Mouse (Mus musculus) adrenal gland, postnatal 36 days (tissue): ENCODE data around the gene Cables2. TPM values are rescaled to one million over a fixed set of nuclear protein-coding genes. Genes with fewer than 3 reads are reported as not detected.

ENCODE experiments used
- DNase-seq, 2 experiments: peaks; one replicate each; pipeline ENCODE4 v3.0.0; 2021; ENCODE audit warnings: mixed read lengths in 1 of 2
- total RNA-seq, 2 experiments: library from RNA; stranded (reverse); gene quantifications; 2 replicates each; pipeline ENCODE4 v1.2.3; 2021

Cables2 gene
- total RNA-seq, 2 experiments from 2014 or later: 14.0 to 14.2 TPM

DNA sequence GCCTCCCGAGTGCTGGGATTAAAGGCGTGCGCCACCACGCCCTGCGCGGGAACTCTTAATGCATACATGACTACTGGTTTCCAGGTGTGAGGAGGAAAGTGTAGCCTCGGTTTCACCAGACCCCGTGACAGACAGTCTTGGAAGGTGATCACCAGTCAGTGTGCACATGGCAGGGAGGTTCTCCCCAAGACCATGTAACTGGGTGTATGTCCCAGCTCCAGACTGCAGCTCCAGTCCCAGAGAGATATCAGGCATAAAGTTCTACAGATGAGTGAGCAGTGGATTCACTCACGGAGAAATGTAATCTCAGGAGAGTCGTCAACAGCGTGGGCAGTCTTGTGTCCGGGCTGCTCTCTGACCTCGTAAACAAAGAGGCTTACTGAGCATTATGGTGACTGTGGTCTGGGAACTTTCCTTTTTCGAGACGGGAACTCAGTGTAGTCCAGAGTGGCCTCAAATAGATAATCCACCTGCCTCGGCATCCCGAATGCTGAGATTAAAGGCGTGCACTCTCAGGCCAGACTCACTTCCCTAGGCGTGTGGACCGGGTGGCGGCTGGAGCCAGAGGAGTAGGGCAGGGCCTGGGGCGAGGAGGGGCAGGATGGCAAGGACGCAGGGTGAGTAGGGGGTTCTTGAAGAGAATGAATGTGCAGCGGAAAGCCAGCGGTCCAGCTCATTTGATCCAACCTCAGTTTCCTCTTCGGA lies 16.8 kb downstream of the Cables2 start:
- DNase-seq: no peak

DNA sequence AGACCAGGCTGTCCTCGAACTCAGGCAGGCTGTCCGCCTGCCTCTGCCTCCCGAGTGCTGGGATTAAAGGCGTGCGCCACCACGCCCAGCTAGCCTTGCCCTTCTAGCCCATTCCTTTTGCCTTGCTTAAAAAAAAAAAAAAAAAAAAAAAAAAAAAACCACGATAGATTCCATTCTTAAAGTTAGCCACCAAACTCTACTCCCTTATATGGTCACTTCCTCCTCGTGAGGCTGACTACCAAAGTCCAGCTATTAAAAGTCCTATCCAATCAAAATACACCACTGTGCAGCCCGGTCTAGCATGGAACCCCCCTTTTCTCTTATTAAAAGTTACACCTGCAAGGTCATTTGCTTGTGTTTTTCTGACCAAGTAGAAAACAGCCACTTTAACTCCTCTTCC lies 17.6 kb downstream of the Cables2 start:
- no peak for DNase-seq

DNA sequence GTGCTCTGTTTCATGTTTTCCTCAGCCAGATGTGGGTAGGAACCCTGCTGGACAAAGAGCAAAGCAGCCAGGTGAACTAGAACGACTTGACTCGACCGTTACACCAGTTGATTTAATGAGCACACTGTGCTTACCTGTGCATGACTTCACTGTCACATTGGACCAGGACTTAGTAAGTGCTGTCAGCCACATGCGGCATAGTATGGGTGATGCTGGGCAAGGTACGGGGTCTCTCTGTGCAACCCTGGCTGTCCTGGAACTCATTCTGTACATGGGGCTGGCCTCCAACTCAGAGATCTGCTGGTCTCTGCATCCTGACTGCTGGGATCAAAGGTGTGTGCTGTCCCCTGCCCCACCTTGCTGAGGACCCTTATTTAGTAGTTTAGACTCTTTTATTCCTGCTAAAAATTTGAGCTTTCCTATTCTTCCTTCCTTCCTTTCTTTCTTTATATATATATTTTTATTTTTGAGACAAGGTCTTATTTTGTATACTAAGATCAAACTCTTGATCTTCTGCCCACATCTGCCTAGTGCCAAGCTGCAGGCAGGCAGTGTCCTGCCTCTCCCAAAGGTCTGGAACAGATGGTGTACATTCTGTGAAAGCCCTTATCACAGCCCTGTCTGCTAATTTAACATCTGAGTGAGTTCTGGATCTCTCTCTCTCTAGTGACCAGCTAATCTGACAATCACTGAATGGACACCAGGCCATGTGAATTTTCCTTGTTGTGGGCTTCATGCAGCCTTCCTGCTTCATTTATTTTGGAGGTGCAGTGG lies 18.7 kb downstream of the Cables2 start:
- DNase-seq: no peak

DNA sequence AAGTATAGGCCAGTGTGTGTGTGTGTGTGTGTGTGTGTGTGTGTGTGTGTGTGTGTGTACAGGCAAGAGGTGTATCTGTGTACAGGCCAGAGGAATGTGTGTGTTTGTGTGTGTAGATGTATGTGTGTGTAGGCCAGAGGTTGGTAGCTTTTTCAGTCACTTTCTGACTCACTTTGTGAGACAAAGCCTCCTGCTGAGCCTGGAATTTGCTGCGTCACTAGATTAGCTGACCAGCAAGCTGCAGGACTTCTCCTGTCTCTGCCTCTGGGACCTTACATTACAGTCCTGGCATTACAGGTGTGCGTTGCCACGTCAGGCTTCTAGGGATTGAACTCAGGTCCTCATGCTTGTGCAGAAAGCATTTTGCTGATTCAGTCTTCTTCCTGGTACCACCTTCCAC lies 21.5 kb downstream of the Cables2 start:
- DNase-seq: no peak

DNA sequence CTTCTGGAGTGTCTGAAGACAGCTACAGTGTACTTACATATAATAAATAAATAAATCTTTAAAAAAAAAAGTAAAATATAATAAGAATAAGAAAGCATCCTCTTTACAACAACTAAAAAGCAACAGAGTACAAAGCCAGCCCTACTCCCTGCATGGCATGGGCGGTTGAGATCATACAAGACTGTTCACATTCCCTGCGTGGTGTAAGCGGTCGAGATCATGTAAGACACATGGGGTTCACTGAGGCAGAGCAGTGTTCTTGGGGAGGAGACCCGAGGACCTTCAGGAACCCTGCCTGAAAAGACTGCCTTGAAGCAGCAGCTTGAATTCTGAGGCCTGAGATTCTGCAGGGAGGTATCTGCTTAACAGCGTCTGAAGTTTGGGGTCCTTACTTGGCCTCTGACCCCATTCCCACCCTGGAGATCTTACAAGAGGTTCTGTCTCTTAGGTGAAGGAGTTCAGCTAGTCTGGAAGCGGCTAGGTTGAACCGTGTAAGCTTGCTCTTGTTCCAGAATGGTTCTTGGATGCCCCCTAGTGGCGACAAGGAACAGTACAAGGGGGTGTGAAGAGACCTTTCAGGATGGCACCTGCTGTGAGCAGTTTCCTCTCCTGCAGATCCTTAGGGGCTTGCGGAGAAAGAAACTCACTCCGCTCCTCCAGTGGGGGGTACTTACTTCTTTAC lies 22.2 kb downstream of the Cables2 start:
- peak; percentile 86 for DNase-seq

DNA sequence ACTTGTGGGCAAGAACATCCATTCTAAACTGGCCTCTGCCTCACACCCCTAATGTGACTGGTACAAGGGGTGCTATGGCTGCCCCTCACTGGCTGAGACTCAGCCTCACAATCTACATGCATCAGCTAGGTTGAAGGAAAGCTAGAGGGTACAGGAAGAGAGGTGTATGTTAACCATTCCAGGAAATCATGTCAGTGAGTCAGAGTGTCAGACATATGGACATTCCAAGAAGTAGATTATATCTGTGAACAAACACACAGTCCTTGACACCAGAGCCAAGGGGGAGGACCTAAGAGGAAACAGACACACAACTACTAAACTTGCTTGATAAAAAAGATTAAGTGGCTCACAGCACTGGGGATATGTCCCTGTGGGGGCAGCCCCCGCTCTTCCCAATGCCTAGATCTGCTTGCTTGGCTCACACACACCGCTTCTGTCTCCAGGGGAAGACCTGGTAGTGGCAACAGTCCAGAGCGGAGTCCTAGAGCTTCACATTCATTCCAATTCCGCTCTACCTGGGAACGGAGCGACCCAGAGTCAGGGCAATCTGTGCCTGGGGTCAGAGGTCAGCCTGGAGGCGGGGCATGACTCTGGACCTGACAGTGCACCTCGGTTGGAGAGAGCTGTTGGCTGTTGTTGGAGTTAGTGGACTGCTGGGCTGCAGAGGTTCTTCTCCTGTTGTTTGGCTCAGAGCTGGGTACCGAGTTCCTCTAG lies 24.2 kb downstream of the Cables2 start:
- DNase-seq: peak in 1 of 2 experiments; percentile 30

DNA sequence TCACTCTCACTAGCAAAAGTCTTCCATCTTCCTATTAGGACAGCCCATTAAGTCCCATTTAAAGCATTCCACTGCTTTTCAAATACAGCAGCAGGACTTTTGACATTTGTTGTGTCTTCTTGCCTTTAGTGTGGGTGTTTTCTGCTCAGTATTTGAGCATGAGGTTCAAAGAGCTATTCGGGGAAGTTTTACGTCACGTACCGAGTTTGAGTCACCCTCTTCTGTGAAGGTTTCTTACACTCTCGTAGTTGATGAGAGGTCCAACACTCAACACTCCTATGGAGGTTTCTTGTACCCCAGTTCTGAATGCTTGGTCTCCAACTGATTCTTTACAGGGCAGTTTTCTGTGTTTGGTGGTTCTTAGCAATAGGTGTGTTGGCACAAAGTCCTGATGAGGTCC lies 25.4 kb downstream of the Cables2 start:
- DNase-seq: no peak

DNA sequence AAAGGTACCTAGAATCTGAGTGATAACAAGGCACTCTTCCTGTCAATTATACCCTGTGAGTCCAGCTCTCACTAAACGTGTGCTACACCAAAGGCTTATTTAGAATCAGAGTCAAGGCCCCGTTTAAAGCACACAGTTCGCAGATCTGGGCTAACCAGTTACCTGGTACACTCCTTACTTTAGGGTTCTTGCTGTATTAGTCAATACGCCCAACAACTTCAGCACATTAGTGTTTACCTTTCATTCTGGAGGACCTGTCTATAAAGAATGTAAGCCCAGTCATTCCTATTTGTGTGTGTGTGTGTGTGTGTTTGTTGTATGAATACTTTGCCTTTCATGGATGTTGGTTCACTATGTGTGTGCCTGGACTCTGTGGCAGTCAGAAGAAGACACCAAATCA lies 30.2 kb downstream of the Cables2 start:
- DNase-seq: no peak

DNA sequence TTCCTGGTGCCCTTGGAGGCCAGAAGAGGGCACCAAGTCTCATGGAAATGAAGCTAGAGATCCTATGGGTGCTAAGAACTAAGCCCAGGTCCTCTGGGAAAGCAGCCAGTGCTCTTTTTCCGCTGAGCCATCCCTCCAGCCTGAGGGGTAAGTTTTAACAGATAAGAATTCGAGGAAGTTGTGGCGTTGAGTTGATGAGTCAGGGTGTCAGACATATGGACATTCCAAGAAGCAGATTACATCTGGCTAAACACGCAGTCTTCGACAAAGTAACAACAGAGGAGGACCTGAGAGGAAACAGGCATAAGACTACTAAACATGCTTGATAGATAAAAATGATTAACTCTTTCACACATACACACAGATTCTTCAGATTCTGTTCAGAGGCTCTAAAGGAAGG lies 34.7 kb downstream of the Cables2 start:
- DNase-seq: no peak

DNA sequence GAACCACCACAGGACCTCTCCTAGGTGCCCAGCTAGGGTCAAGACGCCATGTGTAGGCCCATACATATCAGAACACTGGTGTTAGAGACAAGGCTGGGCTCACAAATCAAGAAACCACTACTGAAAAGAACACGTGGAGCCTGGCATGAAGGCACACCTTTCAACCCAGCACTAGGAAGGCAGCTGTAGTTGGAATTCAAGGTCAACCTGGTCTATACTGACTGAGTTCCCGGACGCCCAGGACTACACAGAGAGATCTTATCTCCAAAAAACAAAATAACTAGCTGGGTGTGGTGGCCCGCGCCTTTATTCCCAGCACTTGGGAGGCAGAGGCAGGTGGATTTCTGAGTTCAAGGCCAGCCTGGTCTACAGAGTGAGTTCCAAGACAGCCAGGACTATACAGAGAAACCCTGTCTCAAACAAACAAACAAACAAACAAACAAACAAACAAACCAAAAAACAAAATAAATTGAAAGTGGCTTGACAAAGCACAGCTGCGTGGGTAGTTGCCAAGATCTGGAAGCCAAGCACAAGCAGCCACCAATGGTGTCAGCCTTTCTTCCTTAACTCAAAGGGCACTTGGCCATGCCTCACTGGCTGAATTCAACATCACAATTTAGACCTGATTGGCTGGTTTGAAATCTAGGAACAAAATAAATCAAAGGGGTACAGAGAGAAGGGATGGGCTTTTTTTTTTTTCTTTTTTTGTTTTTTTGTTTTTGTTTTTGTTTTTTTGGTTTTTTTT lies 35.5 kb downstream of the Cables2 start:
- DNase-seq: no peak

DNA sequence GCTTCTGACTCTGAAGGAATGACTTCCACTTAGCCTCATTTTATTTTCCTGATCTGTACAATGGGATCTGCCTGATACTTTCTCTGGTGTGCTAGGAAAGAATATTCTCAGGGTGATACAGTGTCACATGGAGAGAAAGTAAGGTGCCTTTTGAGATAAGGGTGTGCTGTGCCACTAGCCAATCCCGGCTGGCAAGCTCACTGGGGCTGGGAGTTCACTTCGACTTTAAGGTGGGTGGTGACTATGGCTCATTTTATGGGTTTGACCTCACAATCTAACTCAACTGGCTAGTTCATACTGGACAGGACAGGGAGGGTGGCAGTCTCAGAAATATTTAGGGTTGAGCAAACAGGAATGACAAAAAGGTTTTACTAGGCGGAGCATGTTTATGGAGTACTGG lies 36.4 kb downstream of the Cables2 start:
- DNase-seq: no peak

DNA sequence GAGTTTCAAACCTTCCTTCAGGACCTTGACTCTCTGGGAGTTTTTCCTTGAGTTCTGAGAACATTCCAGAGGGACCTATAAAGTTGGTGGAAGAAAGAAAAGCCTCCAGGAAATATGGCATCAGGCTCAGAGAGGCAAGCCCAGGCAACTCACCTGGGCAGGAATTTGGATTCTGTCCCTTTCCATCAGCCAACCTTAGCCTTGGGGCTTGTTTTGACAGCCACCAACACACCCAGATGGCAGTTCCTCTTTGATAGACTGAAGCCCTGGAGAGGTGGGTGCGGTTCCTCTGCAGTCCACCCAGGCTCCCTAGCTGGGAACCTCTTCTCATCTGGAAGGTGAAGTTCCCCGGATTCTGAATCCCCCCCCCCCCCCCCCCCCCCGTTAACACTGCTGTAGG lies 36.8 kb downstream of the Cables2 start:
- DNase-seq: no peak

DNA sequence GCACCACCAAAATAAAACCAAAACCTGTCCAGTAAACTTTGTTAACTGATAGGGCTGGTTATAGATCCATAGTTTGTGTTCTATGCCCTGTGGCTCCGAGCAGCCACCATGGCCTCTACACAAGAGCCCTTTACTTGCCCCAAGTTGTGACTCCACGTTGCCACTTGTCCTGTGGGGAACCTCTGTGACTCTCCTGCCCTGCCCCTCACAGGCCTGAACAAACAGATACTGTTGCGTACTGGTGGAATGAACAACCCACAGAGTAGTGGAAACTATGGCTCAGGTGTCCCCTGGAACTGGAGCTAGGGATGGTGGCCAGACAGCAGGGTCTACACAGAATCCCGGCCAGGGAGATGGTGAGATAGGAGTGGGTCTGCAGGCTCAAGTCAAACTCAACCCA lies 37.5 kb downstream of the Cables2 start:
- no peak for DNase-seq

DNA sequence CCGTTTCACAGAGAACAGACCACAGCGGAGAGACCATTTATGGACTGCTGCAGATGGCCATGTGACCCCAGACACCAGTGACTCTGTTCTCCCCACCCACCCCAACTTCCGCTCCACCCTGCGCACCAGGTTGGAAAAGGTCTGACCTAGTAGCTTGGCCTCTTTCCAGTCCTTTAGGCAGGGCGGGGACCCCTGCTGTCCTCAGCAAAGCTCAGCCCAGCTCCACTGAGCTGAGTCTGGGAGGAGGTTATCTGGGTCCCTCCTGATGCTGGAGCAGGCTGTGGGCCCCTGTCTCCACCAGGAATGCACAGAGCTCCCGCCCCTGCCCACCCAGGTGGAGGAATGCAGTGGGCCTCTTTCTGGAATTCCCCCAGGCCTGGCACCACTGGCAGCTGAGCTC lies 38.3 kb downstream of the Cables2 start:
- DNase-seq: no peak

DNA sequence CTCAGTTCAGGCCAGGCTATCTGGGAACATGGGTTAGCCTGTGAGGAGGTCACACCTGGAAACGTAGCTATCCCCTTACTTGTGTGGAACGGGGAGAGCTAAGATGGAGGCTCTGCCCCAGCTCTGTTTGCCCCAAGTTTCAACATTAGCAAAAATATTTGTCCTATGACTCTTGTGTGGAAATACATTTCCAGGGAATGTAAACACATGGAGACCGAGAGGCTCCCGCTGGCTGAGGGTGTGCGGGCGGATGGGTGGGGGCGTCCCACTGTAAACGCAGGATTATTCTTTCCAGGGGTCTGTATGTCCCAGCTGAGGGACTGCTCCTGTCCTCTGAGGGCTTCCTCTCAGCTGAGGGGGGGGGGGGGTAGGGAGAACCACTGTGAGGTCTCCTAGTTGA lies 38.9 kb downstream of the Cables2 start:
- DNase-seq: no peak

DNA sequence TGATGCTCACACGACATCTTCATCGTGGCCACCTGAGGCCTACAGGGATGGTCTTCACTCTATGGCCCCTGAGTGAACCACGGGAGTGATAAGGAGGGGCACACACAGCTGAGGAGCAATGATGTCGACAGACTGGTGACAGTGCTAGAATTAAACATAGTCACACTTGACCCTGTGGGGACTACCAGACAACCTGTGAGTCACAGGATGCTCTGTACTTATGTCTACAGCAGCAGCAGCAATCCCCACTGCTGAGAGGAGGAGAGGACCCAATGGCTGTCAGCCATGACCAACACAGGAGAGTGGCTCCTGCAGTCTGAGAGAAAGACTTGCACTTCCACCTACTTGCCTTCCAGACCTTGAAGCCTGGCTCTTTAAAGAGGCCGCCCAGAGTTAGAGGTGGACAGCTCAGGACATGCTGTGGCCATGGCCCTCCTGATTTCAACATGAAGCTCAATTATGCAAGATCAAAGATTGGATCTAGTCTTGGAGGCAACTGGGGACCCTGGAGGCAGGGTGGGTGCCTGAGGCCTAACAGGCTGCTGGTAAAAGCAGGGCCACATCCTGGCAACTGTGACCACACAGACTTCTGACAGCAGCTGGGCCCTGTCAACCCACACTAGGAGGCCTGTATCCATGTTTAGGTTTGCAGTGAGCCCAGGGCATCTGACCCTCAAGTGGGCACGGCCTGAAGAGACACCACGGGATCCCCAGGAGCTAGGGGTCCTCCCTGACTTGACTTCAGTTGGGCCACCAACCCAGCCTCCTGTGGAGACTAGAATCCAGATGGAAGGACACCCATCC lies 40.0 kb downstream of the Cables2 start:
- DNase-seq: no peak

DNA sequence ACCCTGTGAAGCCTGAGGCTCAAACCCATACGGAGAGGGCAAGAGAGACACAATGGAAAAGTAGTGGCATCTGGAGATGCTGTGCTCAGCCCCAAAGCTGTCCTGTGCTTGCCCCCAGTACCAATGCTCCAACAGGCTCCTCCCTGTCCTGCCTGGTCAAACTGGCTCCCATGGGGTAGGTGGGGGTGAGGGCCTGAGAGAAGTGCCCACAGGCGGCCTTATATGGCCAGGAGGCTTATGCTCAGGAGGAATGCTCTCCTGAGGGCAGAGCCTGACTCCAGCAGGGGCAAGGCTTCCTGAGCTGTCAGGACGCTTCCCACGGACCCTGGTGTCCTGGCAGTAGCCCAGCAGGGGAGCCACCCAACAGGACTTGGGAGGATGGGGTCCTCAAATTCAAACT lies 42.8 kb downstream of the Cables2 start:
- no peak for DNase-seq

DNA sequence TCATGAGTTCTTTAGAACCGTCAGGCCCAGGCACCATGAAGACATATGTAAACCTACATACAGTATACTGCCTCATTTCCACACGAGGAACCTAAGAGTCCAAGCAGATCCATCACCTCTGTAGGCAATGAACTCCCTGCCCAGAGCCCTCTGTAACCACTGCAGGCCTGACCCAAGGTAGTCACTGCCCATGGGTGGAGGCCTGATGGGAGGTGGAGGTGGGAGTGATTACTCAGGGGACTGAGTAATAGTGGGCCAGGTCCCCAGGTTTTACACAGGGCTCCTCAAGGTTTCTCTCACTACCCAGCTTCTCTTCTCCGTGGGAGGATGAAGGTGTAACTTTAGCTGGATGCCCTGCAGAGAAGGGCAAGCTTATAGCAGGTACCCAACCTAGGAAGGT lies 44.2 kb downstream of the Cables2 start:
- DNase-seq: no peak

DNA sequence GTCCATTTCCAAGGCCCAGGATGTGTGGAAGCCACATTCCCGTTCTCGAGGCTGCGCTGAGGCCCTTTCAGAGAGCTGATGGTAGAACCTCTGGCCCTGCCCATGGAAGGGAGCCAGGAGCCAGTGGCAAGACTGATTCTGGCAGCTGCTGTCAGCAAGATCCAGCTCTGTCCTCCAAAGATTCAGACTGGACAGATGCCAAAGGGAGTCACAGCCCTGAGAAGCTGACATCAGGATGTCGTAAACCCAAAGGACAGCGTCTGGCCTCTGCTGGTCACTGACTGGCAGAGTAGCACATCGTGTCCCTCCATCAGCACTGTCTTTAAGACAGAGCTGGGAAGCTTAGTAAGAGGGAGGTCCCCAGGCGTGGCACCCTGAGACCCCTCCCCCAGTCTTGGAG lies 44.7 kb downstream of the Cables2 start:
- peak; percentile 92 to 93 for DNase-seq

DNA sequence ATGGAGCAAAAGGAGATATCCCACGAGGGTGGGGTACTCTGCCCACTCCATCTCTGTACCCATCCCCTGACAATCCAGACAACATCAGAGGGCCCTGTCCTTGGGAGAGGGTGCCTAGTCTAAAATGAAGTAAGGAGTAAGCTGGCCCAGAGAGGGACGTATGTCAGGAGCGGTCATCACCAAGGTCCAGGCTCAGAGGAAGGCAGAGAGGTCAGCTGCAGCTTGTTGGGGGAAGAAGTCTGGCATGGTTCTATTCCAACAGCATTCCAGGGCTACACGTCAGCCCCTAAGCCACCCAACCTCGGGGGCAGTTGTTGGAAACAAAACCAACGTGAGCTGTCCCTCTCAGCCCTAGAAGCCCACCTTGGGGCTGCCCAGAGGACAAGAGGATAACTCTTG lies 45.2 kb downstream of the Cables2 start:
- DNase-seq: peak; percentile 33 to 35
